Mouse (Mus musculus): ENCODE measurements around the gene Prkcd.

DNA sequence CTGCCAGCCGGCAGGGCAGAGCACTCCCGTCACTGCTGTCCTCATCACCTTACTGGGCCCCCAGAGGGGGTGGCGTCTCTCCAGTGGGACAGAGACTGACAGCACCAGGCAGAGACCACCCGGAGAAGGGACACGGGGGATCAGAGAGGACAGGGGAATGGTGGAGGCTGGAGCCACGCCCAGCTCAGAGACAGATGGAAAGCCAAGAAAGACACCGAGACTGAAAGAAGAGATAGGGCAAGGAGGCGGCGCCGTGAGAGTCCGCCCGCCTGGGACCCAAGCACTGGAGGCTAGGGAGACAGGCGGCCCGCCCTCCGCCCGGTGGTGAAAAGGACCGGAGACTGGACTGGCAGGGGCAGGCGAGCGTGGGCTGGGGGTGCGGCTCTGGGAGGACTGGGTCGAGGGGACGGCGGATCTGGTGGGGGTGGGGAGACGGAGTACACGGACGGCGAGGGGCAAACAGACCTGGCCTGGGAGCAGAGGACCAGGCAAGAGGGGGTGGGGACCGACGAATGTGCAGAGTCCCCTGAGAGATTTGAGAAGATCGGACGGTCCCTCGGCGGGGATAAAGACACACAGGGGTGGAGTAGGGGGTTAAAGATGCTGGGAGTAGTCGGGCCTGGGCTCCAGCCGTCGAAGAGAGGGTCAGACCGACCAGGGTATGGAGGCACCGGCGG is 741 bp downstream of the Prkcd start:
- TF ChIP-seq GATA1 (IDR thresholded peaks at IDR 0.05; ENCODE audit: borderline replicate concordance, low read length) (no peak), FLI1 (IDR thresholded peaks at IDR 0.05; ENCODE audit: low read length) (no peak)

All from megakaryocyte, embryonic 14.5 days (primary cell).